Mouse (Mus musculus): ENCODE data around the gene Runx2. TPM values are rescaled to one million over a fixed set of nuclear protein-coding genes. Genes with fewer than 3 reads are reported as not detected.

Gene Runx2
- polyA plus RNA-seq, 1 experiment from 2014 or later = 1.5 TPM

DNA sequence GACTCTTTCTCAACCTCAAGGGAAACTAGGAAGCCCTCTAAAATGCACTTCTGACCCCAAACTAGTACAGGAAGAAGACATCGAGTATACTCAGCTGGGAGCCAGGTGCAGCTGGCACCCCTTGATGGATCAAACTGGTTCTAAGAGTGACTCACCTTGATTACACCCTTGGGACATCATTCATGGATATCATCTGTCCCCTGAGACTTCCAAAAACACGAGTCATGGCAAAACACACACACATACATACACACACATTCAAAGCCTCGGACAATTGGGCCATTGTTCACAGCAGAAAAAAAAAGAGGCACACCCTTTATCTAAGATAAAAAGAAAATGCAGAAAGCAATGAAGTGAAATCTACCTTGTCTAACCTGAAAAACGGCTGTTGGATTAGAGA, 266.7 kb downstream of the Runx2 start:
- Histone ChIP-seq H3K9me3 (ENCODE audit: low read length) (no peaks in the 10 kb centered on the region), H3K4me1 (ENCODE audit: insufficient read depth, low read length) (0 out of 2 replicates have a peak, but pooled peaks cover 4% of the 10 kb centered on the region), H3K4me2 (replicated peaks; ENCODE audit: low read depth, low read length) (no peak overlapping the region), H3K36me3 (ENCODE audit: insufficient read depth, low read length) (no peaks in the 10 kb centered on the region), H3K9ac (replicated peaks; ENCODE audit: low read length) (no peak overlapping the region), H3K4me3 (ENCODE audit: low read length) (no peak overlapping the region), H3K27me3 (ENCODE audit: insufficient read depth, low read length) (no peaks in the 10 kb centered on the region), H3K27ac (ENCODE audit: low read length) (no peak overlapping the region)
- WGBS = 64% methylated on average over 4 of the region's 4 CpGs
- no peak for ATAC-seq (ENCODE audit: low FRiP score, low TSS enrichment)

DNA sequence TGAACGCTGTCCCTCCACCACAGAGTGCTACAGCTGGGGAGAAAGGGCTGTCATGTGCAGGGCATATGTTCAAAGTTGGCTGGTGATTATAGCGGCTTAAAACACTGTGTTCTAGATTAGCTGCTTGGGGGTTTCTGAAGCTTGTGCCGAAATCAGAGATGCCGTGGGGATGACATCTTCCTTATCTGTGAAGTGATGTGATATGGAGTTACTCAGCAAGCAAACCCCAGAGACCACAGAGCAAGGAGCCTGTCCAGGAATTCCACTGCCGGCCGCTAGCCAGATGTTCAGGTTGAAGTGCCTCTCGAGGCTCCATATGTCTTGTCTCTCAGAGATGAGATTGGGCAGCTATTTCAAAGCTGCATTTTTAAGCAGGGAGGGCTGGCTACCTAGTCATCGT, 267.8 kb downstream of the Runx2 start:
- WGBS = 63% methylated on average over 8 of the region's 8 CpGs
- H3K4me3 ChIP-seq (ENCODE audit: low read length) = no peak overlapping the region
- H3K4me2 ChIP-seq (replicated peaks; ENCODE audit: low read depth, low read length) = no peak overlapping the region
- H3K36me3 ChIP-seq (ENCODE audit: insufficient read depth, low read length) = no peaks in the 10 kb centered on the region
- no peaks in the 10 kb centered on the region for H3K27me3 ChIP-seq (ENCODE audit: insufficient read depth, low read length)
- 0 out of 2 replicates have a peak, but pooled peaks cover 4% of the 10 kb centered on the region for H3K4me1 ChIP-seq (ENCODE audit: insufficient read depth, low read length)
- no peak overlapping the region for H3K9ac ChIP-seq (replicated peaks; ENCODE audit: low read length)
- ATAC-seq (ENCODE audit: low FRiP score, low TSS enrichment) = no peak
- no peak overlapping the region for H3K27ac ChIP-seq (ENCODE audit: low read length)
- H3K9me3 ChIP-seq (ENCODE audit: low read length) = no peaks in the 10 kb centered on the region

DNA sequence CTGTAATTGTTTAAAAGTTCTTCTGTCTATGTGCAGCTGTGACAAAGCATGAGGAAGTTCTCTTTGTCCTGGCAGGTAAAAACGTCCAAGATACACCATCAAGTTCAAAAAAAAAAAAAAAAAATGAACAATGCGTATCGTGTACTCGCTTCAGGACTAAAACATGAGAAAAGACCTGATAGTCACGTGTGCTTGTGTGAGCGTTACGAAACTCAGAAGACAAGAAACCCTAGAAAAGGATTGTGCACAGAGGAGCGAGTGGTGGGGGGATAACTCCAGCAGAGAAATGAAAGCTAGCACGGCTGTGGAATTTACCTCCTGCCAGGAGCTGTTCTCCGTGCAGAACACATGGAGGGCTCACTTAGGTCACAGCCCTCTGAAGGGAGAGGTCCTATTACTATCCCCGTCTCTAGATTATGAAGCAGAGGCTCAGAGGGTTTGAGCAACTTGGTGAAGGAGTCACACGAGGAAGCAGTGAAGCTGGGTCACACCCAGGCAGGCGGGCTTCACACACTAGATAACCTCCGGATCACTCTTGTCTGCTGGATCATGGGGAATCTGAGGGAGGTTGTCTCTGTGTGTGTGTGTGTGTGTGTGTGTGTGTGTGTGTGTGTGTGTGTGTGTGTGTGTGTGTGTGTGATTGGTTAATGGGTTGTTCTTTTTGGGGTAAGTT, 269.3 kb downstream of the Runx2 start:
- Histone ChIP-seq H3K4me3 (ENCODE audit: low read length) (no peak overlapping the region), H3K36me3 (ENCODE audit: insufficient read depth, low read length) (no peaks in the 10 kb centered on the region), H3K9me3 (ENCODE audit: low read length) (no peaks in the 10 kb centered on the region), H3K27me3 (ENCODE audit: insufficient read depth, low read length) (no peaks in the 10 kb centered on the region), H3K27ac (ENCODE audit: low read length) (no peak overlapping the region), H3K4me1 (ENCODE audit: insufficient read depth, low read length) (0 out of 2 replicates have a peak, but pooled peaks cover 4% of the 10 kb centered on the region), H3K9ac (replicated peaks; ENCODE audit: low read length) (no peak overlapping the region), H3K4me2 (replicated peaks; ENCODE audit: low read depth, low read length) (no peak overlapping the region)
- WGBS = 47% methylated on average over 14 of the region's 14 CpGs
- no peak for ATAC-seq (ENCODE audit: low FRiP score, low TSS enrichment)

DNA sequence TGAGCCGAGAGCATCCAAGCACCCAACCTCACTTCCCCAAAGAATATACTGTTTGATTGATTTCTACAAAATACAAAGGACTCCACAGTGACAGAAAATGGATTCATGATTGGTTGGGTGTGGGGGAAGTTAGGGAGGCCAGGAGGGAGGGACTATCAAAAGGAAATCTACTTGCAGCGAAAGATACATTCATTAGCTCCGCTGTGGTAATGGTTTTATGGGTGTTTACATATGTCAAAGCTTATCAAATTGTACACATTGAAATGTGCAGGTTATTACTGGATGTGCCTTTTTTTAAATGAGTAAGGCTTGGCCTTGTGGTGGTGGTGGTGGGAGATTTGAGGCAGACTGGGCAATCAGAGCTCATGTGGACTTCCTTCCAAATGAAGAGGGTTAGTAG, 271.9 kb downstream of the Runx2 start:
- 0 out of 2 replicates have a peak, but pooled peaks cover 4% of the 10 kb centered on the region for H3K4me1 ChIP-seq (ENCODE audit: insufficient read depth, low read length)
- ATAC-seq (ENCODE audit: low FRiP score, low TSS enrichment) = no peak
- no peaks in the 10 kb centered on the region for H3K36me3 ChIP-seq (ENCODE audit: insufficient read depth, low read length)
- no peaks in the 10 kb centered on the region for H3K27me3 ChIP-seq (ENCODE audit: insufficient read depth, low read length)
- no peak overlapping the region for H3K27ac ChIP-seq (ENCODE audit: low read length)
- H3K9ac ChIP-seq (replicated peaks; ENCODE audit: low read length) = no peak overlapping the region
- H3K4me2 ChIP-seq (replicated peaks; ENCODE audit: low read depth, low read length) = no peak overlapping the region
- H3K9me3 ChIP-seq (ENCODE audit: low read length) = no peaks in the 10 kb centered on the region
- 79% methylated on average over 3 of the region's 3 CpGs for WGBS
- H3K4me3 ChIP-seq (ENCODE audit: low read length) = no peak overlapping the region

DNA sequence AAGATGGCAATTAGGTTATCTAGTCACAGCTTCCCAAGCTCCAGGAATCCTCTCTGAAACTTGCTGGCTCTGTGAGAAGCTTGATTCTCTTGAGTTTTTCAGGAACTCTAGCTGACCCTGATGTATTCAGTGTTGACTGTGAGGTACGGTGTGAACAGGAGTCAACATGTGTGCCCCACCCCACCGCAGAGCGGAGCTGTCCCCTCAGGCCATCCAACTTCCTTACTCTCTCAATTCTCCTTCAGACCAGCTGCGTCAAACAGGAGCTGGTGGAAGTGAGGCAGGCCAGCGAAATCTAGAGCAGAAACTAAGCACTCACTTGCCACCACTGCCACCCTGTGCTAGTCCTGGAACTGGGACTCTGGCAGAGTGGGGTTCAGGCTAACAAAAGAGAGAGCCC, 273.9 kb downstream of the Runx2 start:
- Histone ChIP-seq H3K4me2 (replicated peaks; ENCODE audit: low read depth, low read length) (no peak overlapping the region), H3K4me1 (ENCODE audit: insufficient read depth, low read length) (0 out of 2 replicates have a peak, but pooled peaks cover 4% of the 10 kb centered on the region), H3K27me3 (ENCODE audit: insufficient read depth, low read length) (no peaks in the 10 kb centered on the region), H3K9me3 (ENCODE audit: low read length) (no peaks in the 10 kb centered on the region), H3K27ac (ENCODE audit: low read length) (no peak overlapping the region), H3K36me3 (ENCODE audit: insufficient read depth, low read length) (no peaks in the 10 kb centered on the region), H3K4me3 (ENCODE audit: low read length) (no peak overlapping the region), H3K9ac (replicated peaks; ENCODE audit: low read length) (no peak overlapping the region)
- 62% methylated on average over 5 of the region's 5 CpGs for WGBS
- ATAC-seq (ENCODE audit: low FRiP score, low TSS enrichment) = no peak

DNA sequence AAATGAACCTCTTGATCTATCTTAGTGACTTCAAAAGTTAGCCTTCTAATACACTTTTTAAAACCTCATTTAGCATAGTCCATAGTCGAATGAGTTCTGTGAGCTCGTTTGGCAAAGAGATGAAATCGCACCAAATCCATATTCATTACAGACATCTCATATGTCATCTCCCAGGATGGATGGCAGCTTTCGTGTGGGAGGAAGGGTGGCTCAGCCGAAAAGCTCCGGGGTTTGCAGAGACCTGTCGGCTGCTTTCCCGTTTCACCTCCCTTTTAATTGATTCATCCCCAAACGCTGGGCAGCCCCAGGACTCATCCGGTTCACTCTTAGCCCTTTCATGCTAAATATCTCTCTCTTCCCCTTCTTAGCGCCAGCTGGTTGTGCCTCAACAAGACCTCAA, 275.7 kb downstream of the Runx2 start:
- Histone ChIP-seq H3K9me3 (ENCODE audit: low read length) (no peaks in the 10 kb centered on the region), H3K4me2 (replicated peaks; ENCODE audit: low read depth, low read length) (no peak overlapping the region), H3K27ac (ENCODE audit: low read length) (no peak overlapping the region), H3K4me1 (ENCODE audit: insufficient read depth, low read length) (no peaks in the 10 kb centered on the region), H3K9ac (replicated peaks; ENCODE audit: low read length) (no peak overlapping the region), H3K27me3 (ENCODE audit: insufficient read depth, low read length) (no peaks in the 10 kb centered on the region), H3K4me3 (ENCODE audit: low read length) (no peak overlapping the region), H3K36me3 (ENCODE audit: insufficient read depth, low read length) (no peaks in the 10 kb centered on the region)
- no peak for ATAC-seq (ENCODE audit: low FRiP score, low TSS enrichment)
- WGBS = 41% methylated on average over 11 of the region's 11 CpGs

DNA sequence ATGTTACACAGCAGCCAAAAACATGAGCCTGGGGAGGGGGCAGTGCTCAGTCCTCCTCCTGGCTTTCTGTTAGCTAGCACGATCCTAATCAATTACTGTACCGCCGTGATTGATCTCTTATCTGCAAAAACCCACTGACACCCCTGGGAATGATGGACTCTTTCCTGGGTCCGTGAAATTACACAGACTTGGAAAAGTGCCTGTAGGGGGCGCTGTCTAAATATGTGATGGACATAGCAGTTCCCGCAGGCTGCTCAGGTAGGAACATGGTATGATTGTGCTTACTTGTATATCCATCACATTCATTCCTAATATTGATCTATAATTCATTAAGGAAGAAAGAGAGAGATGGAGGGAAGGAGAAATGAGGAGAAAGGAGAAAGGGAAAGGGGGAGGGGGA, 284.6 kb downstream of the Runx2 start:
- Histone ChIP-seq H3K27ac (ENCODE audit: low read length) (no peak overlapping the region), H3K4me1 (ENCODE audit: insufficient read depth, low read length) (no peaks in the 10 kb centered on the region), H3K4me3 (ENCODE audit: low read length) (no peak overlapping the region), H3K36me3 (ENCODE audit: insufficient read depth, low read length) (no peaks in the 10 kb centered on the region), H3K4me2 (replicated peaks; ENCODE audit: low read depth, low read length) (no peak overlapping the region), H3K9ac (replicated peaks; ENCODE audit: low read length) (no peak overlapping the region), H3K9me3 (ENCODE audit: low read length) (no peaks in the 10 kb centered on the region), H3K27me3 (ENCODE audit: insufficient read depth, low read length) (no peaks in the 10 kb centered on the region)
- ATAC-seq (ENCODE audit: low FRiP score, low TSS enrichment) = no peak
- WGBS = 82% methylated on average over 6 of the region's 6 CpGs

DNA sequence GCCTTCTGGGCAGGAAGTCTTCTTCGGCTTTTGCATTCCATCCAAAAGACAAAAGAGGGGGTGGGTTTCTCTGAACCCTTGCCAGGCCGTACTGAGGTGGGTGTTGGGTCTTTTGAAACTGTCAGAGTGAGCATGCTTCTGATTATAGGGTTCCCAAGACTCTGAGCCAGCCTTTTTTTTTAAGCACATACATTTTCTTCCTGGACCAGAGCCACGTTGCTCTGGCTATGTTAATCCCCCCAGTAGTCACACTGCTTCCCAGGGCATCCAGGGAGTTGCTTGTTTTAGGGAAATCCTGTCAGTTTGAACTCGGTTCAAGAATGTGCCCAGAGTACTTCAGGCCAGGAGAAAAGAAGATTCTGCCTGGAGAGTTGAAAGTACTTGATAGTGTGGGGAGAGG, 286.0 kb downstream of the Runx2 start:
- Histone ChIP-seq H3K4me2 (replicated peaks; ENCODE audit: low read depth, low read length) (no peak overlapping the region), H3K27me3 (ENCODE audit: insufficient read depth, low read length) (no peaks in the 10 kb centered on the region), H3K9ac (replicated peaks; ENCODE audit: low read length) (no peak overlapping the region), H3K36me3 (ENCODE audit: insufficient read depth, low read length) (no peaks in the 10 kb centered on the region), H3K4me1 (ENCODE audit: insufficient read depth, low read length) (no peaks in the 10 kb centered on the region), H3K27ac (ENCODE audit: low read length) (no peak overlapping the region), H3K4me3 (ENCODE audit: low read length) (no peak overlapping the region), H3K9me3 (ENCODE audit: low read length) (no peaks in the 10 kb centered on the region)
- 47% methylated on average over 4 of the region's 4 CpGs for WGBS
- ATAC-seq (ENCODE audit: low FRiP score, low TSS enrichment) = no peak

DNA sequence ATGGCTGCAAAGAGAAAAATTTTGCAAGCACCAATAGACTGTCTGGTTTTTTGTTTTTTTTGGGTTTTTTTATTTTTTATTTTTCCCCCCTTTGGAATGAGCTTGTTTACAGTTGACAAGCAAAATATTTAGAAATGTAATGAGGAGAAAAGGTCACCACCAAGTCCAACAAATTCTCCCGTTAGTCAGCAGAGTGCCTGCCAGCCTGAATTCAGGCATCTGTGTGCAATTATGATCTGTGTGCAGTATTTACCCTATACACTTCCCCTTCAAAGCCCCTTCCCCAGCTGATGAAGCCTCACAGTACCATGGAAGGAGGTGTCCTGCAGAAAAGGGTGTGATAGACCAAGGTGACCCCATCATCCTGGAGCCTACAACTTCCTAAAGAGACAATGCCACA, 290.5 kb downstream of the Runx2 start:
- H3K9ac ChIP-seq (replicated peaks; ENCODE audit: low read length) = no peak overlapping the region
- peaks cover 9% of the 10 kb centered on the region; the same call in 1 of the 2 replicates for H3K4me1 ChIP-seq (ENCODE audit: insufficient read depth, low read length)
- no peaks in the 10 kb centered on the region for H3K36me3 ChIP-seq (ENCODE audit: insufficient read depth, low read length)
- ATAC-seq (ENCODE audit: low FRiP score, low TSS enrichment) = no peak
- no peak overlapping the region for H3K27ac ChIP-seq (ENCODE audit: low read length)
- no peaks in the 10 kb centered on the region for H3K27me3 ChIP-seq (ENCODE audit: insufficient read depth, low read length)
- H3K9me3 ChIP-seq (ENCODE audit: low read length) = no peaks in the 10 kb centered on the region
- WGBS = 70% methylated on average over 1 of the region's 1 CpGs
- no peak overlapping the region for H3K4me3 ChIP-seq (ENCODE audit: low read length)
- H3K4me2 ChIP-seq (replicated peaks; ENCODE audit: low read depth, low read length) = no peak overlapping the region

DNA sequence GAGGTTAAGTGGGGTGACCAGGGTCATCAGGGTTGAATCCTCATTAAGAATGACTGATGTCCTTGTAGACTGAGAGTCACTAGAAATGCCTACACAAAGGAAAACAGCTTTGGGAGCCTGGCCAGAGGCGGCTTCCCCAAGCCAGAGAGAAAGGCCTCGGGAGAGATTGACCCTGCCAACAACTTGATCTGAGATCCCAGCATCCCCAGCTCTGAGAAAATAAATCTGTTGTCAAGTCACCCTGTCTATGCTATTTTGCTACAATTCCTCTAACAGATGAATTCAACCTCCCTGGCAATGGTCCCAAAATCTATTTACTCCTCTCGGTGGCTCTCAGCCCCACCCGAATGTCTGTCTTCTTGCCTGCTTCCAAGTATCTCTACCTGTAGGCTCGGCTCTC, 291.7 kb downstream of the Runx2 start:
- no peak overlapping the region for H3K9ac ChIP-seq (replicated peaks; ENCODE audit: low read length)
- H3K27ac ChIP-seq (ENCODE audit: low read length) = no peak overlapping the region
- H3K36me3 ChIP-seq (ENCODE audit: insufficient read depth, low read length) = no peaks in the 10 kb centered on the region
- no peaks in the 10 kb centered on the region for H3K27me3 ChIP-seq (ENCODE audit: insufficient read depth, low read length)
- H3K4me1 ChIP-seq (ENCODE audit: insufficient read depth, low read length) = peaks cover 12% of the 10 kb centered on the region; the same call in 1 of the 2 replicates
- ATAC-seq (ENCODE audit: low FRiP score, low TSS enrichment) = no peak
- WGBS = 44% methylated on average over 5 of the region's 5 CpGs
- H3K9me3 ChIP-seq (ENCODE audit: low read length) = no peaks in the 10 kb centered on the region
- no peak overlapping the region for H3K4me2 ChIP-seq (replicated peaks; ENCODE audit: low read depth, low read length)
- no peak overlapping the region for H3K4me3 ChIP-seq (ENCODE audit: low read length)

Measured in kidney, embryonic 16.5 days (tissue).